8 mouse cellular contexts compared by ENCODE assay signal in the genomic region with DNA sequence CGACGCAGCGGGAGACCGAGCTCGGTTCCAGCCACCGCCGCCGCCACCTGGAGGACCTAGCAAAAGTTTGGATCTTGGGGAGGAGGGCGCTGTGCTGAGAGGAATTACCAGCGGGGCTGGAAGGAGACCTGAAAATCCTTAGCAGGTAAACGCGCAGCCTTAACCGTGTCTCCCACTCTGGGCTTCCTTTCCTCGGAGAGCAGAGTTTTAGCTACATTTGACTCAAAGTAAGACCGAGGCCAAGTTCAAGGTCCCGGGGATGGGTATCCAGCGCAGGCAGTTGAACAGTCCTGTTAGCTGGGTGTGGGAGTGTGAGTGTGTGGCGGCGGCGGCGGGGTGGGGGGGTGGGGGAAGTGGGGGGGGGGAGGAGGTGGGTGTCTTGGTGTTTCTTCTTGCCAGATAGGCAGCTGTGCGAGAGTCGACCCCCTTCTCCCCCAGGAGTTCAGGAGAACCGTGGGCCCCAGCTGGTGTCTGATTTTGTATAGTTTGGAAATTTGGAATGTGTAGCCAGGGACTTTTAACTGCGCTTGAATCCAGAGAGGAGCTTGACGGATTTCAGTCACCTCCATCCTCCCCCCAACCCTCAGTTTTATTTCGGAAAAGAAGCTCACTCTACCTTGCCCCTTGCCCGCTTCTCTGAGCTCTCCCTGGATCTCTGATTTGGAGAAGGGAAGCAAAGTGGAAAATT. TPM values are rescaled to one million over a fixed set of nuclear protein-coding genes. Genes with fewer than 3 reads are reported as not detected.
DNase-seq lines count a peak whose midpoint lies in the region; ATAC-seq and TF ChIP-seq lines count a peak whose summit lies in the region.

No protein-coding gene starts in this region.

- peak overlapping the region; percentile 76 for H3K4me3 ChIP-seq in neural tube, embryonic 11.5 days (ENCODE audit: low read depth, low read length)
- peak overlapping the region; percentile 86 for H3K4me3 ChIP-seq in limb, embryonic 10.5 days
- peak overlapping the region; percentile 93 for H3K4me3 ChIP-seq in olfactory bulb, adult 2 months (ENCODE audit: insufficient read depth, low read depth, low read length)

- H3K4me1 ChIP-seq in neural tube, embryonic 11.5 days (ENCODE audit: control insufficient read depth, insufficient read depth, low read length) = peaks cover 6% of the 10 kb centered on the region; the same call in 1 of the 2 replicates
- H3K4me1 ChIP-seq in limb, embryonic 10.5 days = peaks cover 68% of the 10 kb centered on the region
- peaks cover 19% of the 10 kb centered on the region for H3K4me1 ChIP-seq in olfactory bulb, adult 2 months (ENCODE audit: control insufficient read depth, insufficient read depth, low read length)

- H3K4me2 ChIP-seq in neural tube, embryonic 11.5 days (ENCODE audit: low read depth) = peak overlapping the region; percentile 81

- no peak for DNase-seq in cerebellum, postnatal 10 days
- no peak for DNase-seq in neural tube, embryonic 11.5 days (ENCODE audit: low spot score)
- DNase-seq in neural tube, embryonic 10.5 days (ENCODE audit: extremely low spot score, low spot score) = no peak
- DNase-seq in limb, embryonic 10.5 days (ENCODE audit: low spot score) = no peak
- DNase-seq in layer of hippocampus, adult 8-10 months (ENCODE audit: low spot score in 2 of 2) = no peak
- DNase-seq in adrenal gland, postnatal 10 days = no peak

- H3K36me3 ChIP-seq in neural tube, embryonic 11.5 days (ENCODE audit: control insufficient read depth, insufficient read depth, low read length) = no peaks in the 10 kb centered on the region
- H3K36me3 ChIP-seq in limb, embryonic 10.5 days = no peaks in the 10 kb centered on the region

- H3K9ac ChIP-seq in neural tube, embryonic 11.5 days (ENCODE audit: low read length) = peak overlapping the region; percentile 78

- TF ChIP-seq CTCF in olfactory bulb, adult 2 months (IDR thresholded peaks at IDR 0.05; ENCODE audit: insufficient read depth, low read depth, low read length) = no peak

- no peaks in the 10 kb centered on the region for H3K9me3 ChIP-seq in neural tube, embryonic 11.5 days (ENCODE audit: control insufficient read depth, low read length)
- H3K9me3 ChIP-seq in limb, embryonic 10.5 days (replicated peaks) = no peaks in the 10 kb centered on the region

- TF ChIP-seq POLR2A in olfactory bulb, adult 2 months (IDR thresholded peaks at IDR 0.05; ENCODE audit: insufficient read depth, low read depth, low read length) = no peak

- H3K27me3 ChIP-seq in neural tube, embryonic 11.5 days (ENCODE audit: control insufficient read depth, insufficient read depth, low read length) = peaks cover 25% of the 10 kb centered on the region
- H3K27me3 ChIP-seq in limb, embryonic 10.5 days (ENCODE audit: low read depth, poor library complexity, severe bottlenecking) = peaks cover 34% of the 10 kb centered on the region

- under 1% methylated on average over 24 of the region's 28 CpGs for WGBS in neural tube, embryonic 11.5 days
- WGBS in limb, embryonic 10.5 days = under 1% methylated on average over 26 of the region's 28 CpGs
- 2% methylated on average over 22 of the region's 28 CpGs for WGBS in olfactory bulb, adult 2 months

- ATAC-seq in cerebellum, adult (ENCODE audit: insufficient number of reproducible peaks, low FRiP score, low TSS enrichment) = 0 out of 2 replicates have a peak, but pooled peaks have one; percentile 4
- ATAC-seq in neural tube, embryonic 11.5 days (ENCODE audit: insufficient read depth, low FRiP score, low TSS enrichment) = peak; percentile 9; the same call in 1 of the 2 replicates

- H3K27ac ChIP-seq in neural tube, embryonic 11.5 days (ENCODE audit: low read depth, low read length) = peak overlapping the region; percentile 47
- H3K27ac ChIP-seq in limb, embryonic 10.5 days = peak overlapping the region; percentile 94
- H3K27ac ChIP-seq in olfactory bulb, adult 2 months (ENCODE audit: insufficient read depth, low read depth, low read length) = peak overlapping the region; percentile 78; the same call in 1 of the 2 replicates

RNA-seq across cellular contexts. Expression of a gene that starts 4.0 kb away (rescaled TPM):
- 22.9 and 29.1 TPM in 2 replicates for polyA plus RNA-seq in neural tube, embryonic 11.5 days (2014; fragmentation: Nextera tagmentation; extraction: Ambion mirVana)
- 12.1 and 15.2 TPM in 2 replicates for polyA plus RNA-seq in limb, embryonic 10.5 days (2016; fragmentation: Nextera tagmentation; extraction: Ambion mirVana)
- polyA plus RNA-seq in olfactory bulb, adult 2 months (2012; ENCODE audit: insufficient read depth, insufficient read length, low replicate concordance, missing spikeins) = not detected in 2 replicates
- total RNA-seq in layer of hippocampus, adult 8-10 months (2022) = 10 to 100 TPM; 36.3 to 43.8 (median 40.3) TPM
- total RNA-seq in adrenal gland, postnatal 10 days (2021) = 10 to 100 TPM; 14.7 to 17.5 TPM

Comparison
In these comparisons a context has a peak if more than half of its experiments do, and no peak if none do; other contexts are left out.
1. RNA of a gene that starts 4.0 kb away (polyA plus RNA-seq): 22.9 to 29.1 TPM in neural tube, embryonic 11.5 days and 12.1 to 15.2 TPM in limb, embryonic 10.5 days; not detected in olfactory bulb, adult 2 months; every median in the first group is over 10 times any median in the second.
2. Peak in every context shown above with its lines, with median percentiles within 50 percentile points of each other: H3K27ac ChIP-seq and H3K4me3 ChIP-seq.